Mouse (Mus musculus) liver, postnatal 0 days (tissue): ENCODE data around the gene Npr1.

Experiments used
- CTCF ChIP-seq: sonication (generic); IDR thresholded peaks from 2 replicates; pipeline ENCODE4 v1.5.1; 2016; ENCODE audit warnings: antibody characterized with exemption, low read depth
- EP300 ChIP-seq: IDR thresholded peaks from 2 replicates; pipeline ENCODE4 v1.6.1; 2016; ENCODE audit warnings: antibody characterized with exemption, low read depth, mild to moderate bottlenecking

DNA sequence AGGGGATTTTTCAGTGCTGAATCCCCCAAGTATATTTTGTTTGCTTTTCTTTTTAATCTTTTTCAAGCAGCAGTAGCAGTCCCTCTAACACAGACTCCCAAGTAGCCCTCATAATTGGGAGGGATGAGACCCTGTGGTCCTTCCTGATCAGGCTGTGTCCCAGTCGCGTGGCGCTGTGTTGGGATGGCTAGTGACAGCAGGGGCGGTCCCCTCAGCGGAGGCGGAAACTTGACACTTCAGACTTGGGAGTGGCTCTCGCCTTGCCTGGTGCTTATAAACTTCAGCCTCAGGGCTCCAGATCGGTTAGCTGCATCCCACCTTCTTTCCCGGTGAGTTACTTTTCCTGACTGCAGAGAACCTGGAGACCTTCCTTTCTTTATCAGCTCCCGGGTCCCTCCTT lies 49.0 kb upstream of the Npr1 start:
- TF ChIP-seq CTCF, result no peak
- no peak for TF ChIP-seq EP300
